Mouse (Mus musculus) myocyte (in vitro differentiated cells): ENCODE measurements at regions not wholly inside any gene's neighbourhood (a gene's known extent, or its start where the extent isn't known, plus 50 kb on each side); places are given as distances from the start of the nearest gene placed in this dataset.

ENCODE experiments used
- H3K27me3 ChIP-seq: one replicate; pipeline ENCODE4 v1.6.1; 2011; ENCODE audit not compliant: control insufficient read depth, insufficient read depth, insufficient read length
- H3K36me3 ChIP-seq: one replicate; pipeline ENCODE4 v1.6.1; 2011; ENCODE audit not compliant: control insufficient read depth, insufficient read depth
- H3K4me2 ChIP-seq: one replicate; pipeline ENCODE4 v1.6.1; 2011; ENCODE audit warnings: low read depth, control low read depth
- H3K4me3 ChIP-seq: one replicate; pipeline ENCODE4 v1.5.1; 2011; ENCODE audit warnings: mild to moderate bottlenecking, control low read depth, moderate library complexity
- H3K79me2 ChIP-seq: one replicate; pipeline ENCODE4 v1.6.1; 2011; ENCODE audit not compliant: control insufficient read depth, insufficient read depth
- H3ac ChIP-seq: one replicate; pipeline ENCODE4 v1.6.1; 2011; ENCODE audit not compliant: control insufficient read depth, insufficient read length
- CEBPB ChIP-seq: IDR thresholded peaks from 2 replicates; pipeline ENCODE4 v1.6.1; 2011; ENCODE audit warnings: mild to moderate bottlenecking, moderate library complexity; ENCODE audit not compliant: poor library complexity, insufficient read depth, severe bottlenecking
- E2F4 ChIP-seq: IDR thresholded peaks from one replicate; pipeline ENCODE4 v1.6.1; 2011; ENCODE audit warnings: mild to moderate bottlenecking, control low read depth, moderate library complexity; ENCODE audit not compliant: insufficient read depth
- MAX ChIP-seq: IDR thresholded peaks from one replicate; pipeline ENCODE4 v1.6.1; 2011; ENCODE audit warnings: low read depth, mild to moderate bottlenecking, control low read depth
- MYOD1 ChIP-seq, 3 experiments: IDR thresholded peaks; one replicate each; pipeline ENCODE4 v1.6.1; 2011; ENCODE audit warnings: control low read depth in 2 of 3, low read depth in 2 of 3, mild to moderate bottlenecking in 2 of 3, moderate library complexity in 1 of 3; ENCODE audit not compliant: insufficient read length in 2 of 3, control insufficient read depth in 1 of 3
- MYOG ChIP-seq, 3 experiments: IDR thresholded peaks; one replicate each; pipeline ENCODE4 v1.6.1; 2011; ENCODE audit warnings: control low read depth in 2 of 3, low read depth in 2 of 3, mild to moderate bottlenecking in 2 of 3; ENCODE audit not compliant: insufficient read length in 2 of 3, control insufficient read depth in 1 of 3, insufficient read depth in 1 of 3
- POLR2A ChIP-seq: IDR thresholded peaks from one replicate; pipeline ENCODE4 v1.6.1; 2011; ENCODE audit warnings: low read depth, mild to moderate bottlenecking, control low read depth, moderate library complexity; ENCODE audit not compliant: insufficient read length
- POLR2AphosphoS2 ChIP-seq: IDR thresholded peaks from one replicate; pipeline ENCODE4 v1.6.1; 2011; ENCODE audit warnings: low read depth, control low read depth; ENCODE audit not compliant: insufficient read length
- REST ChIP-seq: IDR thresholded peaks from one replicate; pipeline ENCODE4 v1.6.1; 2011; ENCODE audit warnings: mild to moderate bottlenecking, control low read depth, moderate library complexity; ENCODE audit not compliant: insufficient read depth, insufficient read length
- SRF ChIP-seq: IDR thresholded peaks from one replicate; pipeline ENCODE4 v1.6.1; 2011; ENCODE audit warnings: low read depth; ENCODE audit not compliant: control insufficient read depth, insufficient read length
- TCF12 ChIP-seq: IDR thresholded peaks from one replicate; pipeline ENCODE4 v1.6.1; 2011; ENCODE audit warnings: mild to moderate bottlenecking, control low read depth; ENCODE audit not compliant: poor library complexity, insufficient read depth, severe bottlenecking
- TCF3 ChIP-seq: IDR thresholded peaks from one replicate; pipeline ENCODE4 v1.6.1; 2011; ENCODE audit warnings: low read depth, control low read depth; ENCODE audit not compliant: insufficient read length
- USF1 ChIP-seq: IDR thresholded peaks from one replicate; pipeline ENCODE4 v1.6.1; 2011; ENCODE audit warnings: low read depth, mild to moderate bottlenecking, control low read depth, moderate library complexity

- Histone ChIP-seq H3K79me2 (no peaks in the 10 kb centered on the region), H3ac (no peak overlapping the region), H3K4me2 (peak overlapping the region; percentile 20), H3K27me3 (no peaks in the 10 kb centered on the region), H3K4me3 (no peak overlapping the region), H3K36me3 (no peaks in the 10 kb centered on the region)
- peak in 2 of 3 experiments; percentile 17 to 52 for TF ChIP-seq MYOD1 (IDR thresholded peaks at IDR 0.05; ENCODE audit: control insufficient read depth in 1 of 3, insufficient read length in 2 of 3, low read depth in 2 of 3)
- 0 out of 2 replicates have a peak, but pooled peaks have one; percentile 2 for TF ChIP-seq CEBPB
- peak; percentile 41 for TF ChIP-seq MAX
- TF ChIP-seq E2F4: no peak
- peak; percentile 55 for TF ChIP-seq TCF12
- no peak for TF ChIP-seq POLR2A
- TF ChIP-seq SRF: no peak
- TF ChIP-seq TCF3: no peak
- no peak for TF ChIP-seq REST
- no peak for TF ChIP-seq POLR2AphosphoS2
- no peak for TF ChIP-seq USF1
- TF ChIP-seq MYOG (IDR thresholded peaks at IDR 0.05; ENCODE audit: control insufficient read depth in 1 of 3, insufficient read depth in 1 of 3, insufficient read length in 2 of 3, low read depth in 2 of 3): peak in 1 of 3 experiments; percentile 35
Observed at GRCm38 (mm10) chr13:78809656-78810055, 610.1 kb upstream of the Nr2f1 start.

- no peak for TF ChIP-seq TCF3
- TF ChIP-seq TCF12: no peak
- TF ChIP-seq MYOD1 (IDR thresholded peaks at IDR 0.05; ENCODE audit: control insufficient read depth in 1 of 3, insufficient read length in 2 of 3, low read depth in 2 of 3): no peak
- TF ChIP-seq SRF: no peak
- no peak for TF ChIP-seq CEBPB
- TF ChIP-seq REST: no peak
- TF ChIP-seq E2F4: no peak
- no peak for TF ChIP-seq USF1
- TF ChIP-seq MAX: no peak
- no peak for TF ChIP-seq POLR2A
- no peak for TF ChIP-seq POLR2AphosphoS2
- no peak for TF ChIP-seq MYOG (IDR thresholded peaks at IDR 0.05; ENCODE audit: control insufficient read depth in 1 of 3, insufficient read depth in 1 of 3, insufficient read length in 2 of 3, low read depth in 2 of 3)
- Histone ChIP-seq H3K36me3 (no peaks in the 10 kb centered on the region), H3ac (no peak overlapping the region), H3K4me3 (no peak overlapping the region), H3K27me3 (no peaks in the 10 kb centered on the region), H3K79me2 (no peaks in the 10 kb centered on the region), H3K4me2 (peak overlapping the region; percentile 70)
Observed at GRCm38 (mm10) chr13:78802838-78803124, 603.2 kb upstream of the Nr2f1 start.

- peak overlapping the region; percentile 70 for H3K4me2 ChIP-seq
- H3K36me3 ChIP-seq: no peaks in the 10 kb centered on the region
- TF ChIP-seq POLR2A (no peak), E2F4 (no peak), TCF3 (no peak), MYOD1 (IDR thresholded peaks at IDR 0.05; ENCODE audit: control insufficient read depth in 1 of 3, insufficient read length in 2 of 3, low read depth in 2 of 3) (no peak), POLR2AphosphoS2 (no peak)
- H3ac ChIP-seq: no peak overlapping the region
- H3K27me3 ChIP-seq: no peaks in the 10 kb centered on the region
- H3K79me2 ChIP-seq: no peaks in the 10 kb centered on the region
- no peak overlapping the region for H3K4me3 ChIP-seq
Observed at GRCm38 (mm10) chr13:78802011-78802837, 602.7 kb upstream of the Nr2f1 start.

DNA sequence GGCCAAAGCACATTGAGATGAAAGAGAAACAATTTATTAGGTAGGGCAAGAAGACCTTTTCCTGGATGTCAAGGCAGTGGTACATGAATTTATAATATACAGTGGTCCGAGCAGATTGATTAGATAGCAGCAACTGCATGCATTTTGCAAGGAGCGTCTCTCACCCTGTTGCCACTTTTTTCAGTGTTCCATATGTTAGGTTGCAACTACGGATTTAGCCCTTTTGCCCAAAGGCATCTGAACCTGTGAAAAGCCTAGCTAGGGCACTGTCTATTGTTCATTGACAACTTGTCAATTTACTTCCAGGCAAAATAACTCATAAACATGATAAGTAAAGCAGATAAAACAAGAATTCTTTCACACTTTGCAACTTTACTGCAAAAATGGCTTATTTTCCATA, 600.1 kb upstream of the Nr2f1 start:
- TF ChIP-seq POLR2AphosphoS2 (no peak), MAX (no peak), USF1 (no peak), REST (no peak), TCF12 (no peak), TCF3 (no peak), SRF (no peak), MYOD1 (IDR thresholded peaks at IDR 0.05; ENCODE audit: control insufficient read depth in 1 of 3, insufficient read length in 2 of 3, low read depth in 2 of 3) (no peak), E2F4 (no peak), MYOG (IDR thresholded peaks at IDR 0.05; ENCODE audit: control insufficient read depth in 1 of 3, insufficient read depth in 1 of 3, insufficient read length in 2 of 3, low read depth in 2 of 3) (no peak), CEBPB (no peak), POLR2A (no peak)
- Histone ChIP-seq H3K4me3 (no peak overlapping the region), H3K79me2 (no peaks in the 10 kb centered on the region), H3K27me3 (no peaks in the 10 kb centered on the region), H3ac (no peak overlapping the region), H3K4me2 (no peak overlapping the region), H3K36me3 (no peaks in the 10 kb centered on the region)

GRCm38 (mm10) chr13:78795228-78795627, 595.7 kb upstream of the Nr2f1 start:
- H3K4me3 ChIP-seq: no peak overlapping the region
- no peak overlapping the region for H3ac ChIP-seq
- no peaks in the 10 kb centered on the region for H3K27me3 ChIP-seq
- TF ChIP-seq TCF3: no peak
- TF ChIP-seq CEBPB: no peak
- TF ChIP-seq POLR2A: no peak
- TF ChIP-seq MYOG (IDR thresholded peaks at IDR 0.05; ENCODE audit: control insufficient read depth in 1 of 3, insufficient read depth in 1 of 3, insufficient read length in 2 of 3, low read depth in 2 of 3): no peak
- no peak for TF ChIP-seq USF1
- no peak for TF ChIP-seq TCF12
- TF ChIP-seq E2F4: no peak
- TF ChIP-seq MAX: no peak
- TF ChIP-seq REST: no peak
- TF ChIP-seq MYOD1 (IDR thresholded peaks at IDR 0.05; ENCODE audit: control insufficient read depth in 1 of 3, insufficient read length in 2 of 3, low read depth in 2 of 3): no peak
- TF ChIP-seq POLR2AphosphoS2: no peak
- no peak for TF ChIP-seq SRF
- H3K4me2 ChIP-seq: no peak overlapping the region
- H3K79me2 ChIP-seq: no peaks in the 10 kb centered on the region
- no peaks in the 10 kb centered on the region for H3K36me3 ChIP-seq
